ENCODE assay signal across 20 mouse cellular contexts in genomic region chr5:117165946-117166345, GRCm38 (mm10). TPM values are rescaled to one million over a fixed set of nuclear protein-coding genes. Genes with fewer than 3 reads are reported as not detected.
A peak's percentile ranks its signal among the peaks of the same experiment; 100 is the strongest.
DNase-seq lines count a peak whose midpoint lies in the region; ATAC-seq and TF ChIP-seq lines count a peak whose summit lies in the region.
"Had no signal": no experiment of that assay in that cellular context is flagged by ENCODE, and none has a peak within 500 bp of the region (broad histone marks: within the 10 kb centered on the region; RNA-seq: fewer than 3 reads in every experiment).

No protein-coding gene starts in this region.

- 0 out of 2 replicates have a peak, but pooled peaks cover 6% of the 10 kb centered on the region for H3K4me1 ChIP-seq in lung, embryonic 16.5 days (replicated peaks; ENCODE audit: control insufficient read depth, insufficient read depth, low read length)
- H3K4me1 ChIP-seq in lung, adult 2 months (ENCODE audit: control insufficient read depth, insufficient read depth, low read length), result no peaks in the 10 kb centered on the region; the same call in 1 of the 2 replicates
- H3K4me1 ChIP-seq in lung, postnatal 0 days (ENCODE audit: insufficient read depth, low read depth, low read length), result no peaks in the 10 kb centered on the region
- peaks cover 13% of the 10 kb centered on the region for H3K4me1 ChIP-seq in embryonic facial prominence, embryonic 10.5 days
- peaks cover 5% of the 10 kb centered on the region for H3K4me1 ChIP-seq in kidney, embryonic 15.5 days

- TF ChIP-seq EP300 in lung, postnatal 0 days (IDR thresholded peaks at IDR 0.05), result no peak

- H3K27ac ChIP-seq in lung, embryonic 16.5 days (ENCODE audit: low read length), result no peak overlapping the region
- no peak overlapping the region for H3K27ac ChIP-seq in lung, postnatal 0 days (ENCODE audit: low read length)
- no peak overlapping the region for H3K27ac ChIP-seq in embryonic facial prominence, embryonic 10.5 days (replicated peaks)
- no peak overlapping the region for H3K27ac ChIP-seq in kidney, embryonic 15.5 days

- no peak overlapping the region for H3K4me3 ChIP-seq in lung, embryonic 16.5 days (ENCODE audit: low read length)
- H3K4me3 ChIP-seq in lung, adult 2 months (replicated peaks; ENCODE audit: extremely low read depth, low read depth, low read length), result no peak overlapping the region
- no peak overlapping the region for H3K4me3 ChIP-seq in lung, postnatal 0 days (ENCODE audit: low read depth, low read length)
- no peak overlapping the region for H3K4me3 ChIP-seq in embryonic facial prominence, embryonic 10.5 days
- H3K4me3 ChIP-seq in kidney, embryonic 15.5 days (replicated peaks), result no peak overlapping the region

- no peaks in the 10 kb centered on the region for H3K36me3 ChIP-seq in lung, embryonic 16.5 days (ENCODE audit: control insufficient read depth, insufficient read depth, low read length)
- no peaks in the 10 kb centered on the region for H3K36me3 ChIP-seq in lung, postnatal 0 days (ENCODE audit: insufficient read depth, low read length)
- no peaks in the 10 kb centered on the region for H3K36me3 ChIP-seq in embryonic facial prominence, embryonic 10.5 days (replicated peaks)
- H3K36me3 ChIP-seq in kidney, embryonic 15.5 days, result no peaks in the 10 kb centered on the region

- TF ChIP-seq POLR2A in lung, adult 2 months (IDR thresholded peaks at IDR 0.05; ENCODE audit: borderline replicate concordance, extremely low read depth, low read depth, low read length), result no peak

- H3K4me2 ChIP-seq in lung, embryonic 16.5 days (ENCODE audit: low read depth, low read length), result no peak overlapping the region
- H3K4me2 ChIP-seq in lung, postnatal 0 days (replicated peaks; ENCODE audit: low read depth, low read length), result no peak overlapping the region
- H3K4me2 ChIP-seq in kidney, embryonic 15.5 days, result no peak overlapping the region

- no peaks in the 10 kb centered on the region for H3K27me3 ChIP-seq in lung, embryonic 16.5 days (ENCODE audit: control insufficient read depth, insufficient read depth, low read depth, low read length)
- H3K27me3 ChIP-seq in lung, postnatal 0 days (replicated peaks; ENCODE audit: insufficient read depth, low read length), result no peaks in the 10 kb centered on the region
- no peaks in the 10 kb centered on the region for H3K27me3 ChIP-seq in embryonic facial prominence, embryonic 10.5 days (replicated peaks; ENCODE audit: low read depth, poor library complexity, severe bottlenecking)
- no peaks in the 10 kb centered on the region for H3K27me3 ChIP-seq in kidney, embryonic 15.5 days
- H3K27me3 ChIP-seq: CH12.LX, Patski had no signal

- H3K9me3 ChIP-seq in lung, embryonic 16.5 days (ENCODE audit: control insufficient read depth, low read length), result no peaks in the 10 kb centered on the region
- H3K9me3 ChIP-seq in lung, postnatal 0 days (ENCODE audit: low read length), result no peaks in the 10 kb centered on the region
- H3K9me3 ChIP-seq in embryonic facial prominence, embryonic 10.5 days, result no peaks in the 10 kb centered on the region
- no peaks in the 10 kb centered on the region for H3K9me3 ChIP-seq in kidney, embryonic 15.5 days (replicated peaks)
- H3K9me3 ChIP-seq: G1E had no signal

- H3K9ac ChIP-seq in lung, embryonic 16.5 days (ENCODE audit: low read length), result no peak overlapping the region
- H3K9ac ChIP-seq in lung, postnatal 0 days (replicated peaks; ENCODE audit: low read depth), result no peak overlapping the region
- no peak overlapping the region for H3K9ac ChIP-seq in kidney, embryonic 15.5 days

- TF ChIP-seq CTCF in lung, adult 2 months (IDR thresholded peaks at IDR 0.05; ENCODE audit: insufficient read depth, low read length), result no peak
- no peak for TF ChIP-seq CTCF in lung, postnatal 0 days (IDR thresholded peaks at IDR 0.05)

- DNase-seq in lung, adult 2 months, result no peak
- no peak for DNase-seq in lung, postnatal 0 days (ENCODE audit: low spot score)
- DNase-seq in lung, postnatal 14 days, result no peak
- peak; percentile 20 for DNase-seq in embryonic facial prominence, embryonic 10.5 days (ENCODE audit: low spot score)
- DNase-seq: adrenal gland, adult 2 months; adrenal gland, adult 8-10 months; adrenal gland, postnatal 10 days; adrenal gland, postnatal 14 days; adrenal gland, postnatal 25 days; adrenal gland, postnatal 36 days; B cell, adult 2 months; cerebellum, adult 11 months; cerebellum, adult 11-12 months had no signal

- peak; percentile 71 for ATAC-seq in lung, embryonic 16.5 days (ENCODE audit: low read depth)
- ATAC-seq in lung, postnatal 0 days, result peak; percentile 59; the same call in 1 of the 2 replicates
- ATAC-seq in kidney, embryonic 15.5 days (replicated peaks; ENCODE audit: low FRiP score), result no peak
- ATAC-seq: activated CD4-positive, CD25-positive, alpha-beta regulatory T cell, adult 4 months; CD4-positive, CD25-positive, alpha-beta regulatory T cell, adult 4 months; Patski had no signal

- WGBS in lung, embryonic 16.5 days, result 39% methylated on average over 2 of the region's 2 CpGs
- WGBS in lung, adult 2 months, result 55% methylated on average over 2 of the region's 2 CpGs
- WGBS in lung, postnatal 0 days, result 33% methylated on average over 2 of the region's 2 CpGs
- WGBS in embryonic facial prominence, embryonic 10.5 days, result 49% methylated on average over 2 of the region's 2 CpGs
- 38% methylated on average over 2 of the region's 2 CpGs for WGBS in kidney, embryonic 15.5 days

RNA-seq across cellular contexts. Expression of gene Taok3, which starts 46.0 kb away (rescaled TPM):
- polyA plus RNA-seq in lung, embryonic 16.5 days (2015; fragmentation: Nextera tagmentation; extraction: Ambion mirVana), result 33.5 and 37.1 TPM in 2 replicates
- polyA plus RNA-seq in lung, adult 2 months (2012; rRNA removed), result 30.3 and 40.5 TPM in 2 replicates
- polyA plus RNA-seq in lung, postnatal 0 days (2015; fragmentation: Nextera tagmentation; extraction: Ambion mirVana), result 55.5 and 67.3 TPM in 2 replicates
- 8.1 TPM in 2 replicates for polyA plus RNA-seq in embryonic facial prominence, embryonic 10.5 days (2016; fragmentation: Nextera tagmentation; extraction: Ambion mirVana)
- polyA plus RNA-seq in kidney, embryonic 15.5 days (2015; fragmentation: Nextera tagmentation; extraction: Ambion mirVana), result 16.8 and 17.1 TPM in 2 replicates

RNA-seq across cellular contexts. Expression of gene Suds3, which starts 50.0 kb away (rescaled TPM):
- 56.9 and 63.4 TPM in 2 replicates for polyA plus RNA-seq in lung, embryonic 16.5 days (2015; fragmentation: Nextera tagmentation; extraction: Ambion mirVana)
- polyA plus RNA-seq in lung, adult 2 months (2012; rRNA removed), result 44.0 and 57.1 TPM in 2 replicates
- 47.1 and 57.8 TPM in 2 replicates for polyA plus RNA-seq in lung, postnatal 0 days (2015; fragmentation: Nextera tagmentation; extraction: Ambion mirVana)
- polyA plus RNA-seq in embryonic facial prominence, embryonic 10.5 days (2016; fragmentation: Nextera tagmentation; extraction: Ambion mirVana), result 74.6 and 76.4 TPM in 2 replicates
- 78.3 and 78.4 TPM in 2 replicates for polyA plus RNA-seq in kidney, embryonic 15.5 days (2015; fragmentation: Nextera tagmentation; extraction: Ambion mirVana)
